Mouse (Mus musculus): ENCODE measurements around the gene C130050O18Rik.
A peak's percentile ranks its signal among the peaks of the same experiment; 100 is the strongest.
"Not testable (repeated sequence)": the region's sequence is repeated elsewhere in the genome, so short reads cannot be mapped to it uniquely, and the experiment has no call there.

The C130050O18Rik gene

DNA sequence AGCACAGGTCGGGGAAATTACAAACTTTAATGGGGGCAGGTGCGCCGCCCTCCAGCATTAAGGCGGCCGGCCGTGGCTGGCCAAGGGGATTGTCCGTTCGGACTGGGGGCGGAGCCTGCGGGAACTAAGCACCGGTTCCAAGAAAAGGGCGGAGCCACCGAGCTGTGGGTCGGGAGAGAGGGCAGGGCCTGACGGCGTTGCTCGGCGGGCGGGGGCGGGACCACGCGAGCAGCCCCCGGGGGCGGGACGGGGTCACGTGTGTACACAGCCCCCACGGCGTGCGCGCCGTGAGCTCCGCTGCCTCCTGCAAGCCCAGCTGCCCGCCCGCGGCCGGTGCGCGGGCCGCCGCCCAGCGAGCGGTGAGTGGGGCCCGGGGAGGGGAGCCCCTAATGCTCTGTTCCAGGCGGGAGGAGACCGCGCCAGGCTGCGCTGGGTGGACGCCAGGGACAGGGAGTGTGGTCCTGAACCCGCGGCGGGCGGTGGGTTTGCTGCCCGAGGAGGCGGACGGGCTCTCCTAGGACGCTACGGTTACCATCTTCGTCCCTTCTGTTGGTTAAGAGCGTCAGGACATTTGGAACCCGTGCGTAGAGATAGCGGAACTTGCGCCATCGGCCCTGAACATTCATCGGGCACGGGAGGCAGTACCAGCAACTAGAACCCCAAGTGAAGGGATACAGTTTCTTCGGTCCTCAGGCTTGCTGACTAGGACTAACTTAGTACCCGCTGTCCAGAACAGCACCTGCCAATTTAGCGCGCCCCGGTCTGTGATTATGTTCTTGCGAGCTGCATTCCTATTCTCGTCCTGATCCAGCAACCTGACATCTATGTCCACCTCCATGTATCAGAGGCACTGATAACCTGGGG lies 24.5 kb upstream of the C130050O18Rik start:
- DNase-seq (ENCODE audit: low spot score) = peak; percentile 99

DNA sequence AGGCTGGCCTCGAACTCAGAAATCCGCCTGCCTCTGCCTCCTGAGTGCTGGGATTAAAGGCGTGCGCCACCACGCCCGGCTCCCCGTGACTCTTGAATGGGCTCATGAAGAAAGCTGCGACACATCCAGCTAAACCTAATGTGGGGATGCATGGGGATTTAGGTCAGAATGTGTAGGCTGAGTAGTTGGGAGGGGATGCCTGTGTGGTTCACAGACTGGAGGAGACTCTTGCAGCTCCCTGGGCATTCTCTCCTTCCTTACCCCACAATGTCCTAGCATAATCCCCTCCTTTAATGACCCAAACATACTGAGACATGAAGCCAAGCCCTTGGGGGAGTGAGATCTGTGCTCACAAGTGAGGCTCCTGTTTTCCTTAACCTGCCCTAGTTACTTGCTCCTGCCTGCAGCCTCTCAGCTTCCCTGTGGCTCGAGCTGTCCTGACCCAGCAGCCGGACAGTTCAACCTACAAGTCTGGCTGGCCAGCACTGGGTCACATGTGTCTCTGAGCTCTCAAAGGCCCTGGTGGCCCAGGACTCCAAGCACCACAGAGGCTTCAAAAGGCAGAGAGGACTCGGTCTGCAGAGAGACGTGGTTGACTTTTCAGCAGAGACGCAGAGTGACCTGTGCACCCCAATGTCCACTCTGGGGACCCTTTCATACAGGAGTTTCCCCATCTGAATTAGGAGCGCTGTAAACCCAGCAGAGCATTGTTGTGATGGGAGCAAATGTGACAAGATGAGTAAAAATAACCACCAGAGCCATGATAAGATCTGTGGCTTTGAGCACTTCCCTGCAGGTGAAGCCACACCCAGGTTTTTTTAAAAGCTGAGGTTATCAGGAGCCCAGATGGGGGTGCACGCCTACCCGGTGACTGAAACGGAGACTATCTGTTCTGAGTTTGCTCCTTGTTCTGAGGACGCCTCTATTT lies 23.2 kb upstream of the C130050O18Rik start:
- DNase-seq (ENCODE audit: low spot score) = peak; percentile 74

DNA sequence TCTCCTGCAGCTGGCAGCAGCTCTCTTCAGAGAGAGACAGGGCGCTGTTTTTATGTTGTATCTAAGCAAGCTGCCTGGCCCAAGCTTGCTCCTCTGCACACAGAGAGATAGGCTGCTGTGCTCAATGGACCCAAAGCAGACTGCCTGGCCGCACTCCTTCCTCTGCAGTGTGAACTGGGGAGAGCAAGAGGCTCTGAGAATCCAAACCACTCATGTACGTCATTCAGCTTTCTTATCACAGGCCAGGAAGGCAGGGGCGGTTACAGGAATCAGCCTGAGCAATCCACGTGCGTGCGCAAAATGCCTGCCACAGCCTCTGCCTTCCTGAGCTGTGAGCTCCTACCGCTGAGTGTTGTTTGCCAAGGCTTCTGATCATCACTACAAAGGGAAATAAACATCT lies 22.3 kb upstream of the C130050O18Rik start:
- DNase-seq (ENCODE audit: low spot score) = peak; percentile 41

DNA sequence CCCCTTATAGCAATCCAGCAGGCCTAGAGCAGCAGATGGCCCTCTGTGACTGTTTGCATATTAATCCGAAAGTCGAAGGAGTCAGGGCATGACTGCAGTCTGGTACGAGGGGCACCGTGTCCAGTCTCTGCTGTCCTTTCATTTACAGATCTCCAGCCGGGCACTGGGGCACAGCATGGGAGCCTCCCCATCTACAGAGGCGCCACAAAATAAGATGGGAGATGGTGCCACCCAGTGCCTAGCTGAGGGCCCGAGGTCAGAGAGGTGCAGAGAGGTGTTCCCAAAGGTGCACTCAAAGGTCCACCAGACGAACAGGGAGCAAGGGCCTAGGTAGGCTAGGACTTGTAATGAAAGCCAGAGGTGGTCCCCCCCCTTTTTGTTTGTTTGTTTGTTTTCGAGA lies 21.8 kb upstream of the C130050O18Rik start:
- DNase-seq (ENCODE audit: low spot score) = no peak

DNA sequence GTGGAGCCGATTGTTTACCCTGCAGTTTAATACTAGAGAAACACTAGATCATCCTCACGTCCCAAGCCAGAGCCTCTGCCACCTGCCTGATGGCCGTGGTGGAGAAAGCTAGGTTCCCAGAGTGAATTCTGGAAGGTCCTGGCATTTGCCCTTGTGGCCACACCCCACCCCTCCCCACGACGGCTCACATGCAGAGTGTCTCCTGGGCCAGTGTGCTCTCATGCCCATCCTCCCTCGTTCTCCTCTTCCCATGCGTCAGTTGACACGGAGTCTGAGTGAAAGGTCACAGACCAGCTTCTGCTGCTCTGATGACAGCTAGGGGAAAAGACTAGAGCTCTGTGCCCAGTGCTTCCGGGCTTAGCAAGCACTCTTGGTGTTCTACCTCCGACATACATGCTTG lies 20.5 kb upstream of the C130050O18Rik start:
- DNase-seq (ENCODE audit: low spot score) = peak; percentile 98

DNA sequence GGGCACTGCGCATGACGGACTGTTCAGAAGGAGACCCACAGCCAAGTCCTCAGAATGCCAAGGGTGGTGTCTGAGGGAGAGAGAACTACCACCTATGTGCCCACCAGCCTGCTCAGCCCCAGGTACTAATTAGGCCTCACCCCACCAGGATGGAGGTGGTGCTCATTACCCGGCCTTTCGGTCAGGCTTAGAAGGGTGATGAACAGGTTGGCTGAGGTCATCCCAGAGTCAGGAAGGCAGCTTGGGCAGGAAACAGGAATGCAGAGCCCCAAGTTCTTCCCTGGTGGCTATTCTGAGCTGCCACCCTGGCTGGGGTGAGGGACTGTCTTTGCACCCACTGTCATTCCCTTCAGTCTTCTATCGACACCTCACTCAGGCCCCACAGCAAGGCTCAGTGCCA lies 19.0 kb upstream of the C130050O18Rik start:
- no peak for DNase-seq (ENCODE audit: low spot score)

DNA sequence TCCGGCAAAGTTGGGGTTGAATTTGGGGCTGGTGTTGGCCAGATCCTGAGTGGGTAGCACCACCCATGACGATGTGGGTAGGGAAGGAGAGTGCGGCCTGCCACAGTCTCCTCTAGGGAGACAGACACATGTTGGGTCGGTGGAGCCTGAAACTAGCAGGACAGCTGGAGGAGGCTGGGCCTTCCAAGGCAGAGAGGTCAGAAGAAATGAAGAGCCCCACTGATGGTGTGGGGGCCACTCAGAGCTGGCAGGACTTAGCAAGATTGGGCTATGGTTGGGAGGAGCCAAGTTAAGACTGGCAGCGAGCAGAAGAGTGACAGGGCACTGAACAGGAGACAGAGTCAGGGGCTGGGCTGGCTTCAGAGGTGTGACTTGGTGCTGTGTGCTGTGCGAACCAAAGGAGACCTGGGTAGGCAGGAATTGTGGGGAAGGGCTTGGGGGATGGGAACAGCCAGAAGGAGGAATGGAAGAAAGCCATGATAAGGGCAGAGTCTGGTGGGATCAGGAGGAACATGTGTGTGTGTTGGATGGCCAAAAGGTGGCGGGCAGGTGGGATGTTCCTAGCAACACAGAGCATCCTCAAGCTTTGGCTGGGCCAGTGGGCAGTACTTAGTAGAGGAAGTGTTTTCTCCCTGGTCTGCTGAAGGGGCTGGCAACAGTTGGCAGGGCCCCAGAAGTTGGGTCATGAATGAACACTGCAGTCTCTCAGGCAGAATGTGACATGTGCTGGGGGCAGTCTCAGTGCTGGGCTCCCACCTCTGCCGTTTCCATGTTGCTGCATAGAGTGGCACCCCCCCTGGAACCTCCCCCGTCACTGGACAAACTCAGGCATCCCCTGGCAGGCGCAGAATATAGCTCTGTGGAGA lies 17.5 kb upstream of the C130050O18Rik start:
- DNase-seq (ENCODE audit: low spot score) = no peak

DNA sequence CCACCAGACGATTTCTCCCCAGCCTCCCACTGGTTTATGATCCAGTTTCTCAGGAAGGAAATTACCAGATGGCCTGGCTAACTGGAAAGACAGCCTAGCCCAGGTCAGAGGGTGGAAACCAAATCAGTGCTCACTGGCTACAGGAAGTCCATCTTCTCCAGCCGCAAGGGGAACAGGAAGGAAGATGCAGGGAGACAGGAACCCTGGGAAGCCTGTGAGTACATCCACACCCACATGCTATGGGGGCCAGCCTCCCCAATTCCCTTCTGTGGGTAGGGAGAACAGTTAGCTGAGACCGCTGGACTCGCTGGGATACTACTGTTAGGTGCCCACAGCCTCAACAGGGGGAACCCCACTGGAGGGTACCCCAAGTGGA lies 16.9 kb upstream of the C130050O18Rik start:
- no peak for DNase-seq (ENCODE audit: low spot score)

DNA sequence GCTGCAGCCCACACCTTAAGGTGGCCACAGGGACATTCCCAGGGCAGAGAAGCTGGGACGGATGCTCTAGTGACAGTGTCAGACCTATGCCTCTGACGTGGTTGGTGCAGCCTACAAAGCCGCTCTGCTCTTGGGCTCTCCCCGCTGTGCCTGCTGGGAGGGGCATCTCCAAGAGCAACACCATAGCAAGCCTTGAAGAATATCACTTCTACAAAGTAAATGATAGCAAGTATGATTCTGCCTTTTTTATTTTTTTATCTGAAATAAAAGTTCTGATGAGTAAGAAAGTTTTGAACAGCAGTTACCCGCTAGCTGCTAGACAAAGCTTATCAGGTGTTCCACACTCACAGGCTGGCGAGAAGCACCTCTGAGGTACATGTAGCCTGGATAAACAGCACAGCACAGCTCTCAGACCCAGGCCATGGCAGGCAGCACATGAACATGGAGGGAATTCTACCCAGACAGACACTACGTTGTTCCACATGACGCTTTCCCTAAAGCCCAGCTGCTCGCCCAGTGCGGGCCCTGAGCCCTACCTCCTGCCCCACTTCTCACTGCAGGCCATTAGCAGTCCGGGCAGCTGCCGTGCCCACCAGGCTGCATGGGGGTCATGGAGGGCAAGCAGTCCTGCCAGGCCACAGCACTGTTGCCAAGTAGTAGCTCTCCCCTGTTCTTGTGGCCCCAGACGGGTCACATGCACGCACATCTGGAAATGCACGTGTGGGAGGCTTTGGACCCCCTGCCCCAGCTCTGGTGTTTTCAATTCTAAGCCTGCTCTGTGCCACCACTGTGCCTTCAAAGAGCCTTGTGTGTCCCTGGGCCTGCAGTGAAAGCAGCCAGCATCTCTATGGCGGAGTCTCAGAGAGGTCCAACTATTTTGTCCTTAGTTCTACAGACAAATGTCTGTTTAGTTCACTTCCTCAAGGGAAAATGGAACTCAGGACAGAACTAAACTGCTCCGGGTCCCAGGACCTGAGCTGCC lies 16.1 kb upstream of the C130050O18Rik start:
- DNase-seq (ENCODE audit: low spot score) = no peak

DNA sequence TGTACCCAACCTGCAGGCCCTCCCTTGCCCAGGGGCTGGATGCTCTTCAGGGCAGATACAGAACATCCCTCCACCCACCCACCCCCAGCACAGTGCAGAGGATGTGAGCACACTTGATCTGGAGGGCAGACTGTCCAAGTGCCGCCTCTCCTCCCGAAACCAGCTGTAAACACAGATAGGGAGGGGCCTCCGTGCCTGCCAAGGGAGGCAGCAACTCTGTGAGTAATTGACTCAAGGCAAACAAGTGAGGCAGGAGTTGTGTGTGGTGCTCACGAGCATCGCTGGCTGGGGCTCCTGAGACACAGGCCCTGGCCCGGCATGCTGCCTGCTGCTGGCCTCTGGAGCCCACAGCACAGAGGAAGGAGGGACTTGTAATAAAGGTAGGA lies 15.4 kb upstream of the C130050O18Rik start:
- DNase-seq (ENCODE audit: low spot score) = peak; percentile 96

DNA sequence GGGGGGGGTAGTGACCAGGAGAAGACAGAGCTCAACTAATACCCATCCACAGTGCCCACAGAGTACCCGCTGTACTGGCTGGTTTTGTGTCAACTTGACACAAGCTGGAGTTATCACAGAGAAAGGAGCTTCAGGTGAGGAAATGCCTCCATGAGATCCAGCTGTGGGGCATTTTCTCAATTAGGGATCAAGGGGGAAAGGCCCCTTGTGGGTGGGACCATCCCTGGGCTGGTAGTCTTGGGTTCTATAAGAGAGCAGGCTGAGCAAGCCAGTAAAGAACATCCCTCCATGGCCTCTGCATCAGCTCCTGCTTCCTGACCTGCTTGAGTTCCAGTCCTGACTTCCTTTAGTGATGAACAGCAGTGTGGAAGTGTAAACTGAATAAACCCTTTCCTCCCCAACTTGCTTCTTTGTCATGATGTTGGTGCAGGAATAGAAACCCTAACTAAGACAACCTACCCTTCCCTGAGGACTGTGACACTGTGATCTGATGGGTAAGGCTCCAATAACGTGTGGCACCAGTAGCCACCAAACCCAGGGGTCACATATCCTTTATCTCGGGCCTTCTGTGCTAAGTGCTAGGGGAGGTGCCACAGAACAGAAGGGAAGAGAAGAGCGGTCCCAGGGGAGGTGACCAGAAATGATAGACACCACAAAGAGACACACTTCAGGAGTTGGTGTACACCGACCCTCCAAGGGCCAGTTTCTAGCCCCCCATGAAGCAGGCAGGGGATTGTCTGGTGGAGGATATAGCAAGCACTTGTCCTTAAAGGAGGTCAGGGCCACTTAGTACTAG lies 14.6 kb upstream of the C130050O18Rik start:
- not testable (repeated sequence) for DNase-seq (ENCODE audit: low spot score)

DNA sequence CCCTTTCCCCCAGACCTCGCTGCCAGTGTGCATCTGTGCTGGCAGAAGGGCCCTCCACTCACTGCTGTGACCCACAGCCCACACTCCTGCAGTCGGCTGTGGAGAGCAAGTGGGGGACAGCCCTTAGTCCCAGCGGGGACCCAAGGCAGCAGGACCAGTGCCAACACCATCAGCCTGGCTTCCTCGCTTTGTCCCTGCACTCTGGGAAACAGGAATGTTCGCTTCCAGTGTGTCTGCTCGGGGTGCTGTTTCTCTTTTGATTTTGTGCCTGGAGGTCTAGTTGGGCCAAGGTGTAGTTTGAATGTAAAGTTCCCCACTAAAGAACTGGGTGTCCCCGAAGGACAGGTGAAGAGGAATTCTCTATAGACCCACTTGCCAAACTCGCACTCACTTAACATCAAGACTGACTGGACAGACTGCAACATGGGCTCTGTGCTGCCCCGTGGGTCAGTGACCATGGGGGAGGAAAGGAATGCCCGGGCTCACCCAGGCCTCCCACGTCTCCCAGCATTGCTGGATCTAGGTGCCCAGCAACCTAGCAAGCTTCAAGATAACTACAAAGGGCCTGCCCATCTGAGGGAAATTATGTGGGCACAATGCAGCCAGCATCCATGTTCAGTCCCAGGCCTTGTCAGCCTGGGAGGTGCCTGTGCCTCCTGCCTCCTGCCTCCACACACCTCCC lies 13.6 kb upstream of the C130050O18Rik start:
- no peak for DNase-seq (ENCODE audit: low spot score)

DNA sequence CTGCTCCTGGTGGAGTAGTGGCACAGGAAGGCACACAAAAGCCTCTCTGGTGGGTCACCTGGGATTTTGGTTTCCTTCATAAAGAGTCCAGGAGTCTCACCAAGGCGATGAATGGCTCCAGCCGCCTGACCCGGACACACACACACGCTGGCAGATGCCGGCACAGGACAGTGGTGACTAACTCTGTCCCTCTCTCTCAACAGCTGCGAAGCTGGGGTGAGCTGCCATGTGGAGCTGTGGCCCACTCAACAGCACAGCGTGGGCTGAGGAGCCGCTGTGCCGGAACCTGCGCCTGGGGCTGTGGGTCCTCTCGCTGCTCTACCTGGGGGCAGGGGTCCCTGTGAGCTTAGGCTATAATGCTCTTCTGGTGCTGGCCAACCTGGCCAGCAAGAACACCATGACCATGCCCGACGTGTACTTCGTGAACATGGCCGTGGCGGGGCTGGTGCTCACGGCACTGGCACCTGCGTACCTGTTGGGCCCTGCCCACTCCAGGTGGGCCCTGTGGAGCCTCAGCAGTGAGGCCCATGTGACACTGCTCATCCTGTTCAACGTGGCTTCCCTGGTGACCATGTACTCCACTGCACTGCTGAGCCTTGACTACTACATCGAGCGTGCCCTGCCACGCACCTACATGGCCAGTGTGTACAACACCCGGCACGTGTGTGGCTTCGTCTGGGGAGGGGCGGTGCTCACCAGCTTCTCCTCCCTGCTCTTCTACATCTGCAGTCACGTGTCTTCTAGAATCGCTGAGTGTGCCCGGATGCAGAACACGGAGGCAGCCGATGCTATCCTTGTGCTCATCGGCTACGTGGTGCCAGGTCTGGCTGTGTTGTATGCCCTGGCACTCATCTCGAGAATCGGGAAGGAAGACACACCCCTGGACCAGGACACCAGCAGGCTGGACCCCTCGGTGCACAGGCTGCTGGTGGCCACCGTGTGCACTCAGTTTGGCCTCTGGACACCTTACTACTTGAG lies 12.6 kb upstream of the C130050O18Rik start:
- no peak for DNase-seq (ENCODE audit: low spot score)

DNA sequence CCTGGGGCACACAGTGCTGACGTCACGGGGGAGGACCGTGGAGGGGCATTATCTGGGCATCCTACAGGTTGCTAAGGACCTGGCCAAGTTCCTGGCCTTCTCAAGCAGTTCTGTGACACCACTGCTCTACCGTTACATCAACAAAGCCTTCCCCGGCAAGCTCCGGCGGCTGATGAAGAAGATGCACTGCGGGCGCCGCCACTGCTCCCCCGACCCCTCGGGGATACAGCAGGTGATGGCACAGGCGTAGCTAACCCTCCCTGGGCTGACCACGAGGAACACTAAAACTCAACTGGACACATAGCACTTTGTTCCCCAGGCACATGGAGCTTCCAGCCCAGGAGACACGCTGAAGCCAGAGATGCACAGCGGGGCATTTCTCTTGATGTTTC lies 11.9 kb upstream of the C130050O18Rik start:
- DNase-seq (ENCODE audit: low spot score) = no peak

DNA sequence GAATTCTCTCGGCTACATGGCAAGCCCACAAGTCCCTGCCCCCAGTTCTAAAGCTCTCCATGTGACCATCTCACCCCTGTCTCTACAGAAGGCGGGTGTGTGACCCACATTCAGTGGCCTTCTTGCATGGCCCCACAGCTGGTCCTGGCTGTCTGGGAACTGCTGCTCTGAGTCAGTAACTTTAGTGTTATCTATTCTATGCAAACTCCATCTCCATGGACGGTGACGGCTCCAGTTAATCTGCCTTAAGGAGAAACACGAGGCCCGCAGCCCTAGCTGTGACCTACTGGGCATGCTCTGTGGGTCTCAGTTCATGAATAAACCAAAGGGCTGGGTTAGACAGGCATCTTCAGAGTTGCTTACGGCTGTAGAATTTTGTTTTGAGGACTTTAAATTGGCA lies 10.7 kb upstream of the C130050O18Rik start:
- DNase-seq (ENCODE audit: low spot score) = no peak

DNA sequence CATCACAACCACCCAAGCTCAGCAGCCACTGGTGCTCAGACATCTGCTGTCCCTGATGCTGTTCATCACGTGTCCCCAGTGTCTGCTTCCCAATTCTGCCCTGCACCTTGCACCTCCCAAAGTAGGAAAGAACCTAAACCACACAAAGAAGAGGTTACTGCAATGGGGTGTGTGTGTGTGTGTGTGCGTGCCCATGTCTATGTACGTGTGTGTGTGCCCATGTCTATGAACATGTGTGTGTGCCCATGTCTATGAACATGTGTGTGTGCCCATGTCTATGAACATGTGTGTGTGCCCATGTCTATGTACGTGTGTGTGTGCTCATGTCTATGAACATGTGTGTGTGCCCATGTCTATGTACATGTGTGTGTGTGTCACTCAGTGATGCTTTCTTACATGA lies 9.6 kb upstream of the C130050O18Rik start:
- no peak for DNase-seq (ENCODE audit: low spot score)

DNA sequence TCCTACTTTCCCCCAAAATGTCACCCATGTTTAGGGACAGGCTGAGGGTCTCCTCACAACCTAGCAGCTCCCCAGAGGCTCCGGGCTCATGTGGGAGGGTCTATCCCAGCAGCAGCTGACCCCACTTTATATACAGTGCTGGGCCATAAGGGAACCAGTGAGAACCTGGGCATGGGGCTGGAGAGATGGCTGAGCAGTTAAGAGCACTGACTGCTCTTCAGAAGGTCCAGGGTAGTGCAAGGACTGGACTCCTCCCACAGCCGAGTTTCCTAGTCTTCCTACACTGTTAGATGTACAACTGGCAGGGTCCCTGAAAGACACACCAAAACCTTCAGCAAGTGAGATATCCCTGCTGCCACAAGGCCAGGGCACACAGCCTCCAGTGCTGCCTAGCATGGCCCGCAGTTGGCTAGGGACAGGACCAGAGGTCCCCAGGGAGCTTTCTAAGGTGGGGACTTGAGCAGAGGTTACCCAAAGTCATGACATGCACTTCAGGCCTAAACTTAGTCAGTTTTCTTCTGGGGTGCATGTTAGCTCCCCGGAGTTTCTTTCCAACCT lies 7.6 kb upstream of the C130050O18Rik start:
- no peak for DNase-seq (ENCODE audit: low spot score)
